Mouse (Mus musculus) spleen, embryonic (tissue): ENCODE data around the gene Dlx1.

Experiments
- CTCF ChIA-PET: fragments of 350-600 bp; sonication (Branson Sonifier 250); formaldehyde crosslinking; loops from one replicate; lab custom pipeline; 2022; lab: Charles Lee

Gene Dlx1

GRCm38 (mm10) chr2:71527323-71528013, 445 bp upstream of the Dlx1 start:
- CTCF ChIA-PET = interaction anchor here (0.5 kb wide), 1 partner anchor 678 kb away, joined by 5 read pairs; no protein-coding TSS in a partner anchor

GRCm38 (mm10) chr2:71528714-71529510, 999 bp downstream of the Dlx1 start:
- CTCF ChIA-PET = interaction anchor here (1.0 kb wide), 1 partner anchor 10 kb away, joined by 5 read pairs; no protein-coding TSS in a partner anchor

GRCm38 (mm10) chr2:71529511-71530351, 1.8 kb downstream of the Dlx1 start:
- CTCF ChIA-PET = no interaction called here

- CTCF ChIA-PET = no interaction called here
Measured at GRCm38 (mm10) chr2:71530391-71531123, 2.6 kb downstream of the Dlx1 start.

GRCm38 (mm10) chr2:71531124-71531590, 3.2 kb downstream of the Dlx1 start:
- CTCF ChIA-PET = no interaction called here

GRCm38 (mm10) chr2:71531990-71532970, 4.4 kb downstream of the Dlx1 start:
- CTCF ChIA-PET = interaction anchor here (0.6 to 1.6 kb wide), 5 partner anchors 10 to 1861 kb away, joined by 3 to 26 read pairs (median 5); no protein-coding TSS in a partner anchor

GRCm38 (mm10) chr2:71533094-71533493, 5.2 kb downstream of the Dlx1 start:
- CTCF ChIA-PET = interaction anchor here (0.6 to 1.6 kb wide), 5 partner anchors 10 to 1861 kb away, joined by 3 to 26 read pairs (median 5); no protein-coding TSS in a partner anchor

- CTCF ChIA-PET = no interaction called here
Measured at GRCm38 (mm10) chr2:71534242-71535052, 6.5 kb downstream of the Dlx1 start.

GRCm38 (mm10) chr2:71540611-71541417, 12.9 kb downstream of the Dlx1 start:
- CTCF ChIA-PET = interaction anchor here (0.6 to 0.7 kb wide), 3 partner anchors 289 to 1928 kb away, joined by 3 to 4 read pairs (median 4); no protein-coding TSS in a partner anchor

GRCm38 (mm10) chr2:71541418-71542226, 13.7 kb downstream of the Dlx1 start:
- CTCF ChIA-PET = no interaction called here

GRCm38 (mm10) chr2:71542227-71542815, 14.4 kb downstream of the Dlx1 start:
- CTCF ChIA-PET = interaction anchor here (0.9 kb wide), 1 partner anchor 10 kb away, joined by 26 read pairs; no protein-coding TSS in a partner anchor

GRCm38 (mm10) chr2:71542816-71543301, 14.9 kb downstream of the Dlx1 start:
- CTCF ChIA-PET = interaction anchor here (0.6 to 0.9 kb wide), 2 partner anchors 11 to 1070 kb away, joined by 3 to 26 read pairs; no protein-coding TSS in a partner anchor

- CTCF ChIA-PET = interaction anchor here (0.6 to 0.7 kb wide), 3 partner anchors 11 to 1069 kb away, joined by 3 to 5 read pairs (median 3); no protein-coding TSS in a partner anchor
Measured at GRCm38 (mm10) chr2:71543531-71543930, 15.6 kb downstream of the Dlx1 start.

GRCm38 (mm10) chr2:71543948-71544347, 16.0 kb downstream of the Dlx1 start:
- CTCF ChIA-PET = interaction anchor here (0.6 to 0.7 kb wide), 2 partner anchors 11 to 243 kb away, joined by 3 to 5 read pairs; no protein-coding TSS in a partner anchor

- CTCF ChIA-PET = no interaction called here
Measured at GRCm38 (mm10) chr2:71544391-71545285, 16.7 kb downstream of the Dlx1 start.
